Mouse (Mus musculus) CD8-positive naive resting alpha-beta T cell, adult 57 days (primary cell): ENCODE data around the gene Vkorc1. TPM values are rescaled to one million over a fixed set of nuclear protein-coding genes. Genes with fewer than 3 reads are reported as not detected.

Source experiments
- total RNA-seq: library from RNA; stranded (reverse); gene quantifications from one replicate; pipeline ENCODE4 v1.2.4, GENCODE M21; 2023

The Vkorc1 gene
- 13.8 TPM for total RNA-seq

DNA sequence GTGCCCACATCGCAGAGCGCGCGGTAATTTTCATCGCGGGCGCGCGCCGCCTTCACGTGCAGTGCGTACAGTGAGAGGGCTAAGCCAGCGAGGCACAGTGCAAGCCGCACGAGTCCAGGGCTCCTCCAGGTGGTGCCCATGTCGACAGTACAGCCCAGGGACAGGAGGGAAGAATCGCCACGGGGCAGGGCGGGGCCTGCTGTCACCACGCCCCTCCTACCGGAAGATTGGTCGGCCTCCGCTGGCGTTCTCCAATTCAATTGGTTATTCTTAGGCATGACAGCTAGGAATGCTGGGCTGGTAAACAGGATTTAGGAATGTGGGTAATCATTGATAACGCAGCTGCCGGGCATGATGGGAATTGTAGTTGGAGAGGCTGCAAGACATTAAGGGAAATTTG is at the start of gene Vkorc1, which contains the start of gene Gm21974:
Vkorc1 (minus strand) TSS at position 176 of the 400 bp plus-strand sequence.
Gm21974 (minus strand) TSS at position 13 of the 400 bp plus-strand sequence.

GRCm38 (mm10) chr7:127929923-127930322 is 34.5 kb upstream of the Vkorc1 start, which contains the start of gene Prss8:
TSS of gene Prss8 (minus strand) at chr7:127930104.

DNA sequence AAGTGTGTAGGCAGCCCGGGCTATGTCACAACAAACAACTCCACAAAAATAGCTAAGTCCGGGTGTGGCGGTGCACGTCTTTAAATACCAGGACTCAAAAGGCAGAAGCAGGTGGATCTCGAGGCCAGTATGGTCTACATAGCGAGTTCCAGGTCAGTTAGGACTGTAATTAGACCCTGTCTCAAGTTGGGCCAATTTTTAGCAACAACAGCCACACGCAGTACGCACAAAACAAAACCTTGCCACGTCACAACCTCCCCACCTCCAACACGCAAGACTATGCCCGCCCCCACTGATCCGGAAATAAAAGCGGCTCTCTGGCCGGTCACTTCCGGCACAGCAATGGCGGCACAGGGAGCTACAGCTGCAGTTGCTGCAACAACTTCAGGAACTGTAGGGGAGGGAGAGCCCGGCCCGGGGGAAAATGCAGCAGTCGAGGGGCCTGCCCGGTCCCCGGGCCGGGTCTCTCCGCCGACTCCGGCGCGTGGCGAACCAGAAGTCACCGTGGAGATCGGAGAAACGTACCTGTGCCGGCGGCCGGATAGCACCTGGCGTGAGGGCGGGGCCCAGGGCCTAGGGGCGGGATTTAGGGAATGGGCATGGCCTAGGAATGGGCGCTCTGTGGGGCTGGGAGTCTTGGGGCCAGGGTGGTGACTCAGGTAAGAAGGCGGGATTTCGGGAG is 16.9 kb upstream of the Vkorc1 start, which contains the start of gene Kat8:
Kat8 (plus strand) TSS at position 327 of the 682 bp plus-strand sequence.

DNA sequence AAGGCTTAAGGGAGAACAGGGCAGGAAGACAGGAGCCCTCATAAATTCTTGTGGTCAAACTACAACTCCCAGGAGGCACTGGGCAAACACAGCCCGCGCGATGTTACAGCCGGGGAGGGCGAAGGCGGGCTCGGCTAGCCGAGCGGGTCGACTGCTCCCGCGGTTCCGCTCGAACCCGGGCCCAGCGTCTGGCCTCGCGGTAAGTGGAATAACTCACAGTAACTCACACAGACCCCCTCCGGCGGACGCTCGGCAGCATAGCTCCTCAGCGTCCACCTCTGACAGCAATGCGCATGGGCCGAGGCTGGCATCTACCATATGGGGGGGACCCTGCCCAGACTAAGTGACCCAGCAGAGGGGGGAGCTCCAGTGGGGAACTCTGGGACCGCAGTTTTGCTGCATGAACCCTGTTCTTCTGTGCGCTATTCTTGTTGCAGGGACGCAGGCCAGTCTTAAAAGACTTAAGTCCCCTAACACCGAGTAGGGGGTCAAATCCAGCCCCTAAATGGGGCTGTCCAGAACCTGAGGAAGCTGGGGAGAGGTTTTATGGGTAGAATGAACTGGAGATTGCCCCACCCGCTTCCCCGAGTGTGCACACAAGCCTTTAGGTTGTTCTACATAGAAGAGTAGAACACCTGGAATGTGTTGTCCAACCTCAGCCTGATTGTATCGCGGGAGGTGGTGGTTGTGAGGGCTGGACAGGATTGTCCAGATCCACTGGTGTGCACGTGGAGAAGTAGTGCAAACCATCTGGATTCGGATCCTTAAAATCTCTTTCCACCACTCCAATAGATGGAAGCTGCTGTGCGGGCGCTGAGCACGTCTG is 8.8 kb upstream of the Vkorc1 start, which contains the start of gene Bckdk:
Bckdk (plus strand) TSS at position 112 of the 826 bp plus-strand sequence.

GRCm38 (mm10) chr7:127890798-127891197 is 4.6 kb downstream of the Vkorc1 start, which contains the start of gene Prss53:
TSS of gene Prss53 (minus strand) at chr7:127890970.

DNA sequence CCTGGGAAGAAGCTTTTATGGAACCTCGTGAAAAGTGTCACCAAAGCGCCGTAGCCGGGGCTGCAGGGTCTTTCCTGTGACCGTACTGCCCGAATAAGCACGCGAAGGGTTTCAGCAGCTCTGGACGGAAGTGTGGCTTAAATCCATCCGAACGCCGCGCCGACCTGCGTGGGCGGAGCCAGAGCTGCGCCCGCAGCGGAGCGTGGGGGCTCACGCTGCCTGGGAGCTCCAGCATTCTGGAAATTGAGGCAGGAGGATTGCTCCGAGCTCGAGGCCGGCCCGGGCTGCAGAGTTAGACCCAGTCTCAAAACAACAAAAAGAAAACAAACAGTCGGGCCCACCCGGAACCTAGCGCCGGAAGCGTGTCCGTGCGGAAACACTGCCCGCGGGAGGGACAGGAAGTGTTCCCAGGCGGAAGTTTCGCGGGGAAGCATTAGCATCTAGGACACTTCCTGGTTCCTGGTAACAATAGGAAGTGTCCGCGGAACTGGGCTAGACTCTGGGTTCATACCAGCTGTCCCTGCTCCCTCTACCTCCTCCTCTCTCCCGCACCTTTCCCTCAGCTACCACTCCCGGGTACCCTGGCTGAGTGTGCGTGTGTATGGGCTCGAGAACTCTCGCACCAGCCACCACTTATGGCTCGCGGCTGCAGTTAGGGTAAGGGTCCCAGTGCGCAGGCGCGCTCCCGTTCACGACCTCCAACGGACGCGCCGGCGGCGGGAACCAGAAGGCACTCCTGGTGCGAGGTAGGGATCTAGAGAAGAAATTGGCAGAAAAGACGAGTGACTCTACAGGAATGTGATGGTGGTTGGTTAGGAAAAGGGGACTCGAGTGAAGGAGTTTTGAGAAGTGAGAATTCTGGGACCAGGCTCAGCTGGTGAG is 18.7 kb downstream of the Vkorc1 start, which contains the start of gene Zfp668:
Zfp668 (minus strand) TSS at position 362 of the 882 bp plus-strand sequence.

GRCm38 (mm10) chr7:127876041-127876466 is 19.4 kb downstream of the Vkorc1 start, which contains the start of gene Zfp646:
TSS of gene Zfp646 (plus strand) at chr7:127876221.

Other genes starting within 250 kb of the Vkorc1 start
- gene Bcl7c, start 186.7 kb downstream of the Vkorc1 start, total RNA-seq: 25.3 TPM
- gene Ctf1, start 182.9 kb downstream of the Vkorc1 start, total RNA-seq: not detected
- gene Ctf2, start 163.5 kb downstream of the Vkorc1 start, total RNA-seq: not detected
- gene Fbxl19, start 151.1 kb downstream of the Vkorc1 start, total RNA-seq: 4.6 TPM
- gene Orai3, start 125.8 kb downstream of the Vkorc1 start, total RNA-seq: 13.8 TPM
- 73.7 TPM for gene Setd1a, start 118.9 kb downstream of the Vkorc1 start, total RNA-seq
- not detected for gene Gm49388, start 110.0 kb downstream of the Vkorc1 start, total RNA-seq
- gene Hsd3b7, start 95.0 kb downstream of the Vkorc1 start, total RNA-seq: 3.0 TPM
- gene Stx4a, start 71.3 kb downstream of the Vkorc1 start, total RNA-seq: 110 TPM
- gene Stx1b, start 71.1 kb downstream of the Vkorc1 start, total RNA-seq: not detected
- gene Zfp646, start 19.4 kb downstream of the Vkorc1 start, total RNA-seq: 87.3 TPM
- 23.2 TPM for gene Zfp668, start 18.8 kb downstream of the Vkorc1 start, total RNA-seq
- 0.24 TPM for gene Prss53, start 4.6 kb downstream of the Vkorc1 start, total RNA-seq
- gene Gm21974, start 163 bp downstream of the Vkorc1 start, total RNA-seq: not detected
- 22.0 TPM for gene Bckdk, start 8.5 kb upstream of the Vkorc1 start, total RNA-seq
- 41.4 TPM for gene Kat8, start 16.9 kb upstream of the Vkorc1 start, total RNA-seq
- not detected for gene Prss8, start 34.5 kb upstream of the Vkorc1 start, total RNA-seq
- gene Prss36, start 51.1 kb upstream of the Vkorc1 start, total RNA-seq: 1.0 TPM
- 801 TPM for gene Fus, start 71.8 kb upstream of the Vkorc1 start, total RNA-seq
- 44.5 TPM for gene Pycard, start 98.2 kb upstream of the Vkorc1 start, total RNA-seq
- 1.2 TPM for gene Trim72, start 108.3 kb upstream of the Vkorc1 start, total RNA-seq
- gene Itgam, start 167.0 kb upstream of the Vkorc1 start, total RNA-seq: 3.2 TPM
- not detected for gene Gm49368, start 167.1 kb upstream of the Vkorc1 start, total RNA-seq
- 5.7 TPM for gene Itgax, start 233.9 kb upstream of the Vkorc1 start, total RNA-seq